Mouse (Mus musculus) liver, embryonic 13.5 days (tissue): ENCODE data around the gene Vmn1r101. TPM values are rescaled to one million over a fixed set of nuclear protein-coding genes. Genes with fewer than 3 reads are reported as not detected.
"Not testable (repeated sequence)": the region's sequence is repeated elsewhere in the genome, so short reads cannot be mapped to it uniquely, and the experiment has no call there.

ENCODE experiments used
- ATAC-seq: fragments of 200-750 bp; cut with Nextera tagmentation; 2 replicates; pipeline ENCODE4 v1.8.0; 2017; ENCODE audit warnings: low read depth, mild to moderate bottlenecking, moderate number of reproducible peaks, moderate library complexity
- DNase-seq: peaks from one replicate; pipeline ENCODE4 v3.0.0; 2022
- H3K27ac ChIP-seq: fragments of 300-500 bp; sonication (generic); 2 replicates; pipeline ENCODE4 v1.5.1; 2015; ENCODE audit warnings: moderate library complexity, mild to moderate bottlenecking, inconsistent platforms
- H3K27me3 ChIP-seq: fragments of 300-500 bp; sonication (generic); 2 replicates; pipeline ENCODE4 v1.6.1; 2015; ENCODE audit warnings: mild to moderate bottlenecking, inconsistent platforms
- H3K36me3 ChIP-seq: fragments of 300-500 bp; sonication (generic); 2 replicates; pipeline ENCODE4 v1.6.1; 2015; ENCODE audit warnings: mild to moderate bottlenecking, inconsistent platforms
- H3K4me1 ChIP-seq: fragments of 300-500 bp; sonication (generic); replicated peaks from 2 replicates; pipeline ENCODE4 v1.6.1; 2015; ENCODE audit warnings: inconsistent platforms
- H3K4me2 ChIP-seq: fragments of 300-500 bp; sonication (generic); 2 replicates; pipeline ENCODE4 v1.6.1; 2015; ENCODE audit warnings: inconsistent platforms, mild to moderate bottlenecking, moderate library complexity
- H3K4me3 ChIP-seq: fragments of 300-500 bp; sonication (generic); replicated peaks from 2 replicates; pipeline ENCODE4 v1.5.1; 2015; ENCODE audit warnings: mild to moderate bottlenecking, inconsistent platforms
- H3K9ac ChIP-seq: fragments of 300-500 bp; sonication (generic); 2 replicates; pipeline ENCODE4 v1.6.1; 2015; ENCODE audit warnings: mild to moderate bottlenecking, inconsistent platforms
- H3K9me3 ChIP-seq: fragments of 300-500 bp; sonication (generic); replicated peaks from 2 replicates; pipeline ENCODE4 v1.6.1; 2016; ENCODE audit warnings: inconsistent platforms
- WGBS: fragments of 180-500 bp; shearing (Covaris S2); methylation state at CpG from one replicate; pipeline ENCODE4 v1.1.7; 2015; ENCODE audit not compliant: insufficient replicate concordance; 5-methylcytosine and 5-hydroxymethylcytosine counted together
- polyA plus RNA-seq: library from polyadenylated mRNA; unstranded; fragments of >200 nt; fragmentation: Nextera tagmentation; extraction: Ambion mirVana; gene quantifications from 2 replicates; pipeline ENCODE4 v1.2.1, GENCODE M21; 2015

Vmn1r101 gene
- polyA plus RNA-seq, result not detected in 2 replicates

- not testable (repeated sequence) for DNase-seq, H3K4me1 ChIP-seq, H3K36me3 ChIP-seq, ATAC-seq, H3K27me3 ChIP-seq, H3K4me2 ChIP-seq, H3K9me3 ChIP-seq, H3K27ac ChIP-seq, H3K4me3 ChIP-seq, H3K9ac ChIP-seq
- WGBS, result no CpG with 5 or more reads among the region's 2 CpGs
Measured at GRCm38 (mm10) chr7:20442493-20442892, at the start of gene Vmn1r101. Gene Vmn1r101, minus strand, starts transcription at chr7:20442593.

- no CpG with 5 or more reads among the region's 5 CpGs for WGBS
- H3K27ac ChIP-seq, H3K36me3 ChIP-seq, H3K9ac ChIP-seq, H3K27me3 ChIP-seq, H3K4me3 ChIP-seq, ATAC-seq, H3K4me1 ChIP-seq, DNase-seq, H3K4me2 ChIP-seq, H3K9me3 ChIP-seq: not testable (repeated sequence)
Measured at GRCm38 (mm10) chr7:20474825-20475224, 32.4 kb upstream of the Vmn1r101 start, which contains the start of gene Gm10670. Gene Gm10670, minus strand, starts transcription at chr7:20474925.

- not testable (repeated sequence) for H3K9me3 ChIP-seq, H3K27me3 ChIP-seq, H3K4me2 ChIP-seq, DNase-seq, H3K4me3 ChIP-seq, H3K4me1 ChIP-seq, H3K9ac ChIP-seq, H3K27ac ChIP-seq, H3K36me3 ChIP-seq, ATAC-seq
- WGBS, result no CpG with 5 or more reads among the region's 3 CpGs
Measured at GRCm38 (mm10) chr7:20417642-20418041, 24.8 kb downstream of the Vmn1r101 start, which contains the start of gene Vmn1r100. Gene Vmn1r100, plus strand, starts transcription at chr7:20417942.

Other genes starting within 250 kb of the Vmn1r101 start
- not detected in 2 replicates for gene Vmn1r95, start 248.9 kb downstream of the Vmn1r101 start, polyA plus RNA-seq
- not detected in 2 replicates for gene Gm6164, start 237.0 kb downstream of the Vmn1r101 start, polyA plus RNA-seq
- gene Gm4498, start 208.8 kb downstream of the Vmn1r101 start, polyA plus RNA-seq, result not detected in 2 replicates
- not detected in 2 replicates for gene Gm5890, start 179.8 kb downstream of the Vmn1r101 start, polyA plus RNA-seq
- gene Gm4133, start 108.5 kb downstream of the Vmn1r101 start, polyA plus RNA-seq, result not detected in 2 replicates
- gene Gm5728, start 67.2 kb downstream of the Vmn1r101 start, polyA plus RNA-seq, result not detected in 2 replicates
- gene Vmn1r100, start 24.7 kb downstream of the Vmn1r101 start, polyA plus RNA-seq, result not detected in 2 replicates
- not detected in 2 replicates for gene Gm10670, start 32.3 kb upstream of the Vmn1r101 start, polyA plus RNA-seq
- not detected in 2 replicates for gene Vmn1r103, start 67.9 kb upstream of the Vmn1r101 start, polyA plus RNA-seq
- not detected in 2 replicates for gene Vmn1r104, start 91.2 kb upstream of the Vmn1r101 start, polyA plus RNA-seq
- gene Gm5726, start 103.2 kb upstream of the Vmn1r101 start, polyA plus RNA-seq, result not detected in 2 replicates
- not detected in 2 replicates for gene Gm4141, start 133.6 kb upstream of the Vmn1r101 start, polyA plus RNA-seq
- not detected in 2 replicates for gene Gm4513, start 156.4 kb upstream of the Vmn1r101 start, polyA plus RNA-seq
- not detected in 2 replicates for gene Vmn1r107, start 226.3 kb upstream of the Vmn1r101 start, polyA plus RNA-seq